Mouse (Mus musculus) neural tube, embryonic 14.5 days (tissue): Measurements from ENCODE around the gene Sphk1. TPM values are rescaled to one million over a fixed set of nuclear protein-coding genes. Genes with fewer than 3 reads are reported as not detected.

Experiments
- ATAC-seq: fragments of 200-750 bp; cut with Nextera tagmentation; 2 replicates; pipeline ENCODE4 v1.8.0; 2017; ENCODE audit warnings: low read depth, mild to moderate bottlenecking, moderate TSS enrichment, moderate library complexity
- H3K27ac ChIP-seq: fragments of 300-500 bp; sonication (generic); 2 replicates; pipeline ENCODE4 v1.5.1; 2014; ENCODE audit warnings: low read depth, mild to moderate bottlenecking, control low read depth, low read length, moderate library complexity, mixed read lengths
- H3K27me3 ChIP-seq: fragments of 300-500 bp; sonication (generic); 2 replicates; pipeline ENCODE4 v1.6.1; 2014; ENCODE audit warnings: low read length; ENCODE audit not compliant: control insufficient read depth, insufficient read depth
- H3K36me3 ChIP-seq: fragments of 300-500 bp; sonication (generic); 2 replicates; pipeline ENCODE4 v1.6.1; 2014; ENCODE audit warnings: low read length, mixed read lengths; ENCODE audit not compliant: control insufficient read depth, insufficient read depth
- H3K4me1 ChIP-seq: fragments of 300-500 bp; sonication (generic); 2 replicates; pipeline ENCODE4 v1.6.1; 2014; ENCODE audit warnings: low read length; ENCODE audit not compliant: control insufficient read depth, insufficient read depth
- H3K4me2 ChIP-seq: fragments of 300-500 bp; sonication (generic); 2 replicates; pipeline ENCODE4 v1.6.1; 2014; ENCODE audit warnings: mild to moderate bottlenecking, low read depth, low read length, control low read depth
- H3K4me3 ChIP-seq: fragments of 300-500 bp; sonication (generic); 2 replicates; pipeline ENCODE4 v1.5.1; 2014; ENCODE audit warnings: low read depth, low read length, control low read depth, mixed read lengths
- H3K9ac ChIP-seq: fragments of 300-500 bp; sonication (generic); replicated peaks from 2 replicates; pipeline ENCODE4 v1.6.1; 2014; ENCODE audit warnings: low read depth, mild to moderate bottlenecking, control low read depth, low read length, mixed read lengths
- H3K9me3 ChIP-seq: fragments of 300-500 bp; sonication (generic); 2 replicates; pipeline ENCODE4 v1.6.1; 2016; ENCODE audit warnings: low read length; ENCODE audit not compliant: control insufficient read depth
- WGBS: fragments of 180-500 bp; shearing (Covaris S2); extraction: QIAGEN DNeasy Blood & Tissue Kit; methylation state at CpG from one replicate; pipeline ENCODE4 v1.1.7; 2014; 5-methylcytosine and 5-hydroxymethylcytosine counted together
- polyA plus RNA-seq: library from polyadenylated mRNA; unstranded; fragments of >200 nt; fragmentation: Nextera tagmentation; extraction: Ambion mirVana; gene quantifications from 2 replicates; pipeline ENCODE4 v1.2.1, GENCODE M21; 2014

Gene Sphk1
- polyA plus RNA-seq, 1 experiment from 2014 or later: 0.54 TPM

DNA sequence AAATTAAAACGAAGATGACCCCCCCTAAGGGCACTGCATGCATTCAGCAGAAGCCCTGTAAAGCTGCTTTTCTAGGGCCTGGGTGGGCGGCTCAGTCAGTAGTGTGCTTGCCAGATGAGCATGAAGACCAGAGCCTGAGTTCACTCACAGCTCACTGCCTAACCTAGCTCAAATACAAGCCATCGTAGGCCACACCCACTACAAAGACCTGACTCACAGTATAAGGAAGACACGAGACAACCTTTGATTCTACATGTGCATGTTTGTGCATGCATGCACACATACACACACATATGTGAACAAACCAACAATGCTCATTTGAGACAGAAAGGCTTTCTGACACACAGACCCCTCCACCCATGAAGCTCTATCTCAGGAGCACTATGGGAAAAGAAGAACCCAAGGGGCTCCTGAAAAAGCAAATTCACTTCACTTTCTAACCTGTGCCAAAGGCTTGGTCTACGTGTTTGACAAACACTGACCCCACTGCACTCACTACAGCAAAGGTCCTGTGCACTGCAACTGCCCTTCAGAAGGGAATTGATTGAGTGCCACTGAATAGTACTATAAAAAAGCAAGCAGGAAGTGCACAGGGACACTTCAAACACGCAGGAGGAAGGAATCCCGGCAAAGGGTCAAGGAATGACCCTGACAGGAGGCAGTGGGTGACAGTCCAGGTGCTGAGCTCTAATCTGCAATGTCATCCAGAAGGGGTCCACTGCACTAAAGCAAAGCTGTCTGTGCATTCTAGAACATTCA lies 34.7 kb downstream of the Sphk1 start:
- no peak overlapping the region for H3K4me2 ChIP-seq
- H3K4me1 ChIP-seq: no peaks in the 10 kb centered on the region
- H3K27ac ChIP-seq: no peak overlapping the region
- ATAC-seq: no peak
- H3K9me3 ChIP-seq: no peaks in the 10 kb centered on the region
- WGBS: 63% methylated on average over 7 of the region's 7 CpGs
- H3K27me3 ChIP-seq: no peaks in the 10 kb centered on the region
- no peak overlapping the region for H3K4me3 ChIP-seq
- no peak overlapping the region for H3K9ac ChIP-seq
- H3K36me3 ChIP-seq: no peaks in the 10 kb centered on the region

DNA sequence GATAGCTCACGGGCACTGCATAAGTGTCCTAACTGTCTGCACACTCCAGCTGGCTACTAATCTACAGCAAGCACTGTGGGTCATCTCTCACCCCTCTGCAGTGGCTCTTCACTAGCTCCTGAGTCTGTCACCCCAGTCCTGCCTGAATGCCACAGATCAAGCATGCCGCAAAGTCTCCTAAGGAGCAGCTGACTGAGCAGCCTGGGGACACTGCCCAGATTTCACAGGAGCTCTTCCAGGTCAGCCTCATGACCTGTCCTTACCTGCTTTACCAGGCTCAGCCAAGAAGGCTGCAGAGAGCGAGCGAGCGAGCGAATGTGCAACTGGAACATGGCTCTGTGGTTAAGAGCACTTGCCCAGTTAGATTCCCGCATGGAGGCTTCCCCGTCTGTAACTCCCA lies 36.8 kb downstream of the Sphk1 start:
- Histone ChIP-seq H3K4me3 (no peak overlapping the region), H3K27ac (no peak overlapping the region), H3K36me3 (no peaks in the 10 kb centered on the region), H3K27me3 (no peaks in the 10 kb centered on the region), H3K4me2 (no peak overlapping the region), H3K4me1 (no peaks in the 10 kb centered on the region; the same call in 1 of the 2 replicates), H3K9me3 (no peaks in the 10 kb centered on the region), H3K9ac (no peak overlapping the region)
- WGBS: 79% methylated on average over 8 of the region's 8 CpGs
- ATAC-seq: no peak

- no peaks in the 10 kb centered on the region for H3K27me3 ChIP-seq
- H3K27ac ChIP-seq: no peak overlapping the region
- H3K4me3 ChIP-seq: no peak overlapping the region
- H3K9me3 ChIP-seq: no peaks in the 10 kb centered on the region
- H3K4me1 ChIP-seq: peaks cover 26% of the 10 kb centered on the region
- no peak overlapping the region for H3K9ac ChIP-seq
- WGBS: 83% methylated on average over 7 of the region's 7 CpGs
- no peak for ATAC-seq
- H3K36me3 ChIP-seq: no peaks in the 10 kb centered on the region
- H3K4me2 ChIP-seq: no peak overlapping the region
Observed at GRCm38 (mm10) chr11:116570821-116571220, 40.1 kb downstream of the Sphk1 start.

DNA sequence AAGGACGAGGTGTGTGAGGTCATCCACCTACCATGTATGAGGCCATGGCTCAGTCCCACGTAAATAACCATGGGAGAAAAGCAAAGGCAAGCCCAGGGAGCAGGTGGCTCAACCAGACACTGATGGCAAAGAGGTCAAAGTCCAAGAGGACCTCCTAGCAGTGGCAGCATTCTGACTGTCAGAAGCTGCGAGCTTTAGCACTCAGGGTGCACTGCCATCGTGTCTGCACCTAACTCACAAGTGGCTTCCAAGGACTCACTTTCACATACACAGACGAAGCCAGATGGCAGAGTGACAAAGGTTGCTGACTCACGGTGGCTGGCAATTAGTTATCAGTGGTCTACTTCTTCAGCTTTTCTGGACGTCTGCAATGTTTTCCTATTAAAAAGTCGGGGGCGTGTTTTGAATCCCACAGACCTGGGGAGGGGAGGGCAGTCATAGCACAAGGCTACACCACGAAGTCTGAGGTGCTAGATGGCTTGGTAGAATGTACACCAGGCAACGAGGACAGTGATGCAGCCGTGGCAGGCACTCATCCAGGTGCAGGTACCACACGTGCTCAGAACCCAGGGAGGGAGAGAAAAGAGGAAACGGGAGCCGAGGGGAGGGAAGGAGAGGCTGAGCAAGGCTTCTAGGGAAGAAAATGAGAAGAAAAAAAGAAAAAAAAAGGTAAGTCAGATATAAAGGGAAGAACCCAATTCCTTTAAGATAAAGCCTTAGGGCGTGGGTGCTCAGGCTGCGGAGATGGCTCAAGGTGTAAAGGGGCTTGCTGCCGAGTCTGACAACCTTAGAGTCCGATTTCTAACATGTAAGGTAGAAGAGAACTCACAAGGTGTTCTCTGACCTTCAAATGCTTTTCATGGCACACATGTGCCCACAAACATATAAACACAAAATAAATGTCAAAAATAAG lies 41.3 kb downstream of the Sphk1 start:
- H3K4me1 ChIP-seq: peaks cover 32% of the 10 kb centered on the region
- no peaks in the 10 kb centered on the region for H3K9me3 ChIP-seq
- no peak overlapping the region for H3K27ac ChIP-seq
- H3K27me3 ChIP-seq: no peaks in the 10 kb centered on the region
- no peak overlapping the region for H3K4me2 ChIP-seq
- WGBS: 84% methylated on average over 19 of the region's 19 CpGs
- 0 out of 2 replicates have a peak overlapping the region, but pooled peaks have one; percentile 16 for H3K9ac ChIP-seq
- H3K36me3 ChIP-seq: no peaks in the 10 kb centered on the region
- H3K4me3 ChIP-seq: no peak overlapping the region
- no peak for ATAC-seq

DNA sequence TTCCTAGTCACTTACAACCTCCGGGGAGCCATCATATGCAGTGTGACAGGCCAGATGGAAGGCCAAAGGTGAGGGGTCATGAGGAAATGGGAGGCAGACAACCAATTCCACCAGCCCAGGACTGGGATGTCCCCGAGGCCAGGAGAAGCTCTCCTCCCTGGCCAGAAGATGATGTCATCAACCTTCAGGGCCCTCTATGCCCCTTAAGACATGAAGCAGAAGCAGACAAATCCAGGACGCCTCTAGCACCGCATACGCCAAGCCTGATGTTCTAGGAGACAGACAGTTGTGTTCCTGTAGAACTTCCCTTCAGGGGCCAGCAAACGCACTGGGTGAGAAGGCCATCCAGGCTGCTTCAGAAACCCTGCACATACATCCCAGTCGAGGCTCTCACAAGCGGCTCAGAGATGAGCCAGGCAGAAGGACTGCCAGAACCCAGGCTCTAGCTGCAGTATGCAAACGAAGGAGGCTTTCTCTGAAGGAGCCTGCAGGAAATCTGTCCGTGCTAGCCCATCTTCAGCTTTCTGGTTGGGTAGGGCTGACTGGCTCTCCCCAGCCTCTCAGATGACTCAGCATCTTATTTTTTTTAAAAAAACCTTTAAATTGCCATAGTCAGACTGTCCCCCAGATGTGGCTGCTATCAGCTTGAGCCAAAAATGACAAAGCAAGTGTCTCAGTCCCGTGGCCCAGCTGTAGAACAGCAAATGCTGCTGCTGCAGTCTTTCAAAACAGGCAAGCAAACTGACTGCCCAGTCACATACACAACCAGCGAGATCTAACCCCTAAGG lies 42.2 kb downstream of the Sphk1 start:
- Histone ChIP-seq H3K9ac (0 out of 2 replicates have a peak overlapping the region, but pooled peaks have one; percentile 16), H3K4me2 (no peak overlapping the region), H3K27ac (no peak overlapping the region), H3K9me3 (no peaks in the 10 kb centered on the region), H3K4me3 (no peak overlapping the region), H3K36me3 (no peaks in the 10 kb centered on the region), H3K27me3 (no peaks in the 10 kb centered on the region), H3K4me1 (peaks cover 35% of the 10 kb centered on the region)
- WGBS: 61% methylated on average over 12 of the region's 12 CpGs
- no peak for ATAC-seq

GRCm38 (mm10) chr11:116574486-116574885 lies 43.8 kb downstream of the Sphk1 start:
- H3K9me3 ChIP-seq: no peaks in the 10 kb centered on the region
- no peaks in the 10 kb centered on the region for H3K27me3 ChIP-seq
- WGBS: 56% methylated on average over 6 of the region's 6 CpGs
- no peak overlapping the region for H3K27ac ChIP-seq
- no peak overlapping the region for H3K4me3 ChIP-seq
- H3K36me3 ChIP-seq: no peaks in the 10 kb centered on the region
- no peak overlapping the region for H3K9ac ChIP-seq
- H3K4me1 ChIP-seq: peaks cover 49% of the 10 kb centered on the region
- ATAC-seq: no peak
- H3K4me2 ChIP-seq: no peak overlapping the region

DNA sequence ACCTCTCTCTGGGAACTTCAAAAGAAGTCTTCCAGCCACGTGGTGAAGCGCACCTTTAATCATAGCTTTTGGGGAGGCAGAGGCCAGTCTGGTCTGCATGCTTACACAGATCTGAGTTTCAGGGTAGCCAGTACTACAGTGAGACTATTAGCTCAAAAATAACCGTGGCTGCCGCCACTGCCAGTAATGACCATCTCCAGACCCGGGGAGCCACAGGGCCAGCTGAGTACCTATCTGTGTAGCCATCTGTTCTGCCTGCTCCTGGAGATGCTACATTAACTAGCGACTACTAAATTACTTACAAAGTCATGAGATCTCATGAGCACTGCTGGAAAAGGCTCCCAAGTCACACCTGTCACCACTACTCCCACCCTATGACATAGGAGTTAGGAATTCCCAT lies 44.3 kb downstream of the Sphk1 start:
- no peak for ATAC-seq
- no peaks in the 10 kb centered on the region for H3K9me3 ChIP-seq
- H3K27ac ChIP-seq: no peak overlapping the region
- H3K4me3 ChIP-seq: no peak overlapping the region
- no peak overlapping the region for H3K4me2 ChIP-seq
- no peak overlapping the region for H3K9ac ChIP-seq
- H3K36me3 ChIP-seq: no peaks in the 10 kb centered on the region
- 44% methylated on average over 6 of the region's 6 CpGs for WGBS
- peaks cover 54% of the 10 kb centered on the region for H3K4me1 ChIP-seq
- H3K27me3 ChIP-seq: no peaks in the 10 kb centered on the region

GRCm38 (mm10) chr11:116575396-116575795 lies 44.7 kb downstream of the Sphk1 start:
- 84% methylated on average over 2 of the region's 2 CpGs for WGBS
- no peak overlapping the region for H3K4me3 ChIP-seq
- H3K27ac ChIP-seq: no peak overlapping the region
- H3K36me3 ChIP-seq: no peaks in the 10 kb centered on the region
- no peak for ATAC-seq
- no peaks in the 10 kb centered on the region for H3K27me3 ChIP-seq
- no peak overlapping the region for H3K9ac ChIP-seq
- H3K9me3 ChIP-seq: no peaks in the 10 kb centered on the region
- H3K4me1 ChIP-seq: peaks cover 56% of the 10 kb centered on the region
- H3K4me2 ChIP-seq: no peak overlapping the region
